15 mouse cellular contexts compared by ENCODE assay signal in the genomic region with DNA sequence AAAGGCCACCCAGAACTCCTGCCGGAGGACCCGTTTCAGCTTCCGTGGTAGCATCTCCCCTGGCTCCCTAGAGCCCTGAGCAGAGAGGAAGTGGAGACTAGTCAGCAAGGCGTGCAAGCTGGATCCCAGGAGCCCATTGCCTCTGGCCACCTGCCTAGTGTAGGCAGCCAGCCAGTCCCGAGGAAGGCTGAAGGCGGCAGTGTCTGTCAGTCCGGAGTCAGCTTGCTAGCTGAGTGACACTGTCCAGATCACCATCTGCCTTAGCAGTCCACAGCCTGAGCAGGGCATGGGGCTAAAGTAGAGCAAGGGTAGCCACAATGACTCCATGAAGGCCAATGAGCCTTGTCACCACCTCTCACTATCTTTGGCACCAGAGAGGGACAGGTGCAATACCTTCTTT. TPM values are rescaled to one million over a fixed set of nuclear protein-coding genes. Genes with fewer than 3 reads are reported as not detected.
A peak's percentile ranks its signal among the peaks of the same experiment; 100 is the strongest.
DNase-seq lines count a peak whose midpoint lies in the region; ATAC-seq and TF ChIP-seq lines count a peak whose summit lies in the region.
"Had no signal": no experiment of that assay in that cellular context is flagged by ENCODE, and none has a peak within 500 bp of the region (broad histone marks: within the 10 kb centered on the region; RNA-seq: fewer than 3 reads in every experiment).

No protein-coding gene starts in this region.

- 29% methylated on average over 7 of the region's 7 CpGs for WGBS in heart, embryonic 11.5 days (ENCODE audit: insufficient replicate concordance)
- 51% methylated on average over 7 of the region's 7 CpGs for WGBS in stomach, postnatal 0 days

- peak; percentile 45 for DNase-seq in left cerebral cortex, postnatal 4 days
- DNase-seq in left cerebral cortex, adult 9 months (ENCODE audit: low spot score in 2 of 2) = no peak
- DNase-seq in brain, adult 2 months (ENCODE audit: low read depth, low spot score) = peak; percentile 41
- DNase-seq in stomach, postnatal 0 days (ENCODE audit: low spot score) = no peak
- no peak for DNase-seq in yolk sac, embryonic 10.5 days (ENCODE audit: low spot score)
- DNase-seq in spleen, adult 18-20 months = no peak
- DNase-seq: kidney, postnatal 4 days; liver, postnatal 0 days; thymus, postnatal 4 days had no signal

- no peak for TF ChIP-seq EP300 in stomach, postnatal 0 days (optimal IDR thresholded peaks at IDR 0.05)

- no peak overlapping the region for H3K4me2 ChIP-seq in heart, embryonic 11.5 days
- no peak overlapping the region for H3K4me2 ChIP-seq in stomach, postnatal 0 days (replicated peaks; ENCODE audit: low read depth)
- H3K4me2 ChIP-seq: embryonic facial prominence, embryonic 15.5 days had no signal

- H3K9ac ChIP-seq in heart, embryonic 11.5 days (ENCODE audit: low read depth, low read length) = no peak overlapping the region
- no peak overlapping the region for H3K9ac ChIP-seq in stomach, postnatal 0 days (ENCODE audit: low read length)
- H3K9ac ChIP-seq: embryonic facial prominence, embryonic 15.5 days; liver, postnatal 0 days had no signal

- no peaks in the 10 kb centered on the region for H3K27me3 ChIP-seq in heart, embryonic 11.5 days (ENCODE audit: control insufficient read depth, insufficient read depth, low read length)
- no peaks in the 10 kb centered on the region for H3K27me3 ChIP-seq in stomach, postnatal 0 days (ENCODE audit: control insufficient read depth, insufficient read depth, low read length)
- H3K27me3 ChIP-seq: embryonic facial prominence, embryonic 15.5 days had no signal

- H3K36me3 ChIP-seq in heart, embryonic 11.5 days (ENCODE audit: control insufficient read depth, insufficient read depth, low read length) = no peaks in the 10 kb centered on the region
- H3K36me3 ChIP-seq in stomach, postnatal 0 days (ENCODE audit: control insufficient read depth, insufficient read depth, low read length) = no peaks in the 10 kb centered on the region
- H3K36me3 ChIP-seq: embryonic facial prominence, embryonic 15.5 days had no signal

- 0 out of 2 replicates have a peak overlapping the region, but pooled peaks have one; percentile 2 for H3K27ac ChIP-seq in heart, embryonic 11.5 days (ENCODE audit: low read depth, low read length)
- H3K27ac ChIP-seq in stomach, postnatal 0 days (replicated peaks) = no peak overlapping the region
- H3K27ac ChIP-seq: embryonic facial prominence, embryonic 15.5 days had no signal

- H3K4me1 ChIP-seq in heart, embryonic 11.5 days (ENCODE audit: control insufficient read depth, insufficient read depth, low read length) = peaks cover 9% of the 10 kb centered on the region
- no peaks in the 10 kb centered on the region for H3K4me1 ChIP-seq in stomach, postnatal 0 days (replicated peaks; ENCODE audit: control insufficient read depth, insufficient read depth)
- H3K4me1 ChIP-seq: embryonic facial prominence, embryonic 15.5 days had no signal

- no peak overlapping the region for H3K4me3 ChIP-seq in heart, embryonic 11.5 days (ENCODE audit: low read depth, low read length)
- no peak overlapping the region for H3K4me3 ChIP-seq in stomach, postnatal 0 days (ENCODE audit: low read depth, low read length)
- H3K4me3 ChIP-seq: embryonic facial prominence, embryonic 15.5 days had no signal

- peak; percentile 72; the same call in 1 of the 2 replicates for ATAC-seq in heart, embryonic 11.5 days (replicated peaks; ENCODE audit: insufficient number of reproducible peaks, low FRiP score, low TSS enrichment)
- ATAC-seq in stomach, postnatal 0 days (ENCODE audit: low FRiP score, low TSS enrichment) = 0 out of 2 replicates have a peak, but pooled peaks have one; percentile 45
- ATAC-seq: liver, postnatal 0 days had no signal

- no peaks in the 10 kb centered on the region for H3K9me3 ChIP-seq in heart, embryonic 11.5 days (replicated peaks; ENCODE audit: control insufficient read depth, low read length)
- H3K9me3 ChIP-seq in stomach, postnatal 0 days (ENCODE audit: control insufficient read depth, low read length) = no peaks in the 10 kb centered on the region
- H3K9me3 ChIP-seq: embryonic facial prominence, embryonic 15.5 days had no signal

- intact Hi-C loops in left cerebral cortex, postnatal 4 days (cut with DNase I) = no loop called here

- TF ChIP-seq CTCF in stomach, postnatal 0 days (IDR thresholded peaks at IDR 0.05; ENCODE audit: low read depth) = no peak

RNA-seq across cellular contexts. Expression of gene Lrrc3, which starts 10.3 kb away (rescaled TPM):
- 10 to 100 TPM; 38.5 to 39.1 TPM for total RNA-seq in left cerebral cortex, postnatal 4 days (2021)
- polyA plus RNA-seq in heart, embryonic 11.5 days (2014; fragmentation: Nextera tagmentation; extraction: Ambion mirVana) = 1.5 and 1.8 TPM in 2 replicates
- polyA plus RNA-seq in stomach, postnatal 0 days (2015; fragmentation: Nextera tagmentation; extraction: Ambion mirVana) = 3.3 and 3.6 TPM in 2 replicates
- total RNA-seq: megakaryocyte-erythroid progenitor cell, adult 5-6 weeks had no signal

RNA-seq across cellular contexts. Expression of gene Gm3285, which starts 50.8 kb away (rescaled TPM):
- total RNA-seq in left cerebral cortex, postnatal 4 days (2021) = not detected
- polyA plus RNA-seq in heart, embryonic 11.5 days (2014; fragmentation: Nextera tagmentation; extraction: Ambion mirVana) = not detected in 2 replicates
- not detected in 2 replicates for polyA plus RNA-seq in stomach, postnatal 0 days (2015; fragmentation: Nextera tagmentation; extraction: Ambion mirVana)
- total RNA-seq: megakaryocyte-erythroid progenitor cell, adult 5-6 weeks had no signal
- polyA plus RNA-seq: frontal cortex, adult 2 months; limb, embryonic 11.5 days; liver, postnatal 0 days; stomach, embryonic 14.5 days had no signal

RNA-seq across cellular contexts. Expression of gene Trpm2, which starts 57.8 kb away (rescaled TPM):
- 10 to 100 TPM; 14.1 to 22.9 TPM for total RNA-seq in left cerebral cortex, postnatal 4 days (2021)
- polyA plus RNA-seq in heart, embryonic 11.5 days (2014; fragmentation: Nextera tagmentation; extraction: Ambion mirVana) = 0.07 and 0.13 TPM in 2 replicates
- 0.61 and 0.85 TPM in 2 replicates for polyA plus RNA-seq in stomach, postnatal 0 days (2015; fragmentation: Nextera tagmentation; extraction: Ambion mirVana)

RNA-seq across cellular contexts. Expression of gene Gm10318, which starts 59.9 kb away (rescaled TPM):
- not detected for total RNA-seq in left cerebral cortex, postnatal 4 days (2021)
- polyA plus RNA-seq in heart, embryonic 11.5 days (2014; fragmentation: Nextera tagmentation; extraction: Ambion mirVana) = not detected in 2 replicates
- polyA plus RNA-seq in stomach, postnatal 0 days (2015; fragmentation: Nextera tagmentation; extraction: Ambion mirVana) = not detected in 2 replicates
- total RNA-seq: megakaryocyte-erythroid progenitor cell, adult 5-6 weeks had no signal
- polyA plus RNA-seq: frontal cortex, adult 2 months; limb, embryonic 11.5 days; liver, postnatal 0 days; stomach, embryonic 14.5 days had no signal

Comparison
In these comparisons a context has a peak if more than half of its experiments do, and no peak if none do; other contexts are left out.
1. DNase-seq: peak in left cerebral cortex, postnatal 4 days (single experiment) and brain, adult 2 months (single experiment); none in left cerebral cortex, adult 9 months (0 of 2), stomach, postnatal 0 days (single experiment), yolk sac, embryonic 10.5 days (single experiment) and spleen, adult 18-20 months (0 of 2).